Mouse (Mus musculus) liver, postnatal 0 days (tissue): ENCODE results near the gene Zfp639.

Experiments used
- CTCF ChIP-seq: sonication (generic); IDR thresholded peaks from 2 replicates; pipeline ENCODE4 v1.5.1; 2016; ENCODE audit warnings: antibody characterized with exemption, low read depth
- EP300 ChIP-seq: IDR thresholded peaks from 2 replicates; pipeline ENCODE4 v1.6.1; 2016; ENCODE audit warnings: antibody characterized with exemption, low read depth, mild to moderate bottlenecking

DNA sequence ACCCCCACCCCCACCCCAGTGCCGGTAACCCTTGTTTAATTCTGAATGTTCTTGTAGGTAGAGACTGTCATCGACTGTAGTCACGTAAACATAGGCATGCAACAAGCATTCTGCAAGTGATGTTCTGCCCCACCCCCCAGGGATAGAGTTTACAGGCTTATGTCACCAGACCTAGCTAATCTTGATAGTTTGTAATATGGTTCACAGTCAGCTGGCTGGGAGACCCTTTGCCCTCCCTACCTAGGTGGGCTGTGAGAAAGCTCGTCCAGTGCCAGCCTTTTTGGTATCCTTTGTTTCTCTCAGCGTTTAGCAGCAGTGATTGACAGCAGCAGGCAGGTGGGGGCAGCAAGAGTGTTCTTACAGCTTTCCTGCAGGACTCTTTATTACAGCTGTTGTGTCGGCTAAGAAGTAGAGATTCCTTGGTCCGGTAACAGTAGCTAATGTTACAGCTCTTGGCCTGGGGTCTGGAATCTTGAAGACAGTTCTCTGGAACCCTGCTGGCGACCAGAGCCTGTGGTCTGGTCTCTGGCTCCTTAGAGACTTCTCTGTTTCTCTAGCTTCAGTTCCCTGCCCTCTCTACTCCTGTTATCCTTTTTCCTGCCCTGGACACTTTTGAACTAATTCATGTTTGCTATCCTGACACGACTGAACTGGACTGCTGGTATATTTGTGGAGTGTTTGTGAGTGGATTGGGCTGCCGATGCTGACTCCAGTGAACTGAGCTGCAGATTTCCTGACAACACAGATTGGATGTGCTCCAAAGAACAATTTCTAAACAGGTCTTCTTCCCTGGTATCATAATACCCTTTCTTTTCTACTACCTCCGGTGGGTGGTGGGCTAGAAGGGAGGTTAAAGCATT lies 3.5 kb upstream of the Zfp639 start:
- TF ChIP-seq EP300 (no peak), CTCF (no peak)
